Mouse (Mus musculus): ENCODE data around the gene Bmpr1a.
A peak's percentile ranks its signal among the peaks of the same experiment; 100 is the strongest.

Bmpr1a gene

DNA sequence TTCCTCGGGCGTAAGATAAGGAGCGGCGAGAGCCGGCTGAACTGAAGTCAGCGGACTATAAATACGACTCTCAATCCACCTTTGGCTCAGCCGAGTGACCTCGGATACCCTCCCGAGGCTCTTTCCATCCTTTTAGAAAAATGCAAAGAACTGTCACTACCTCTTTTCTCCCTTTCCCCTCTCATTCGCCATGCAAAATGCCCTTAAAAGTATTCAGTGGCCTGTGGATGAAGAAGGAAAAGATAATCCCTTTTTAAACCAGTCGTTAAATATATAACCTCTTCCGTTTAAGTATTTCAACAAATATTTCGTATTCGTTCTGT lies at the start of gene Bmpr1a:
TSS of gene Bmpr1a (minus strand) at position 17 of the 323 bp plus-strand sequence.
- DNase-seq (ENCODE audit: extremely low spot score) = no peak

DNA sequence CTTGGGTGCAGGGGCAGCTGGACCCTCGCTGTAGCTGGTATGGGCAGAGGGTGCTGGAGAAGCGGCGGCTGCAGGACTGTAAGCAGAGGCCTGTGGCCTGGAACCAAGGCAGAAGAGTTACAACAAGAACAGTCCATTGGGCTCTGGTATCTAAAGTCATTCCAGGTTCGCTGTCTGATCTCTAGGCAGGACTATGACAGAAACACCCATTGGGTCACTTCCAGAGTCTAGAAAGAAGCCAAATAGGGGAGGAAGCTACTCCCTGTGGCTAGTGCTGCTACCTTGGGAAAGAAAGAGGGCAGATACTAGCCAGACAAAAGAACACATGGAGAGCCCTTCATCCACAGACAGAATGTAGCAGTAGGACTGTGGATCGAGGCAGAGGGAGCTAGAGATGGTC lies 49.1 kb upstream of the Bmpr1a start:
- no peak for DNase-seq (ENCODE audit: extremely low spot score)

DNA sequence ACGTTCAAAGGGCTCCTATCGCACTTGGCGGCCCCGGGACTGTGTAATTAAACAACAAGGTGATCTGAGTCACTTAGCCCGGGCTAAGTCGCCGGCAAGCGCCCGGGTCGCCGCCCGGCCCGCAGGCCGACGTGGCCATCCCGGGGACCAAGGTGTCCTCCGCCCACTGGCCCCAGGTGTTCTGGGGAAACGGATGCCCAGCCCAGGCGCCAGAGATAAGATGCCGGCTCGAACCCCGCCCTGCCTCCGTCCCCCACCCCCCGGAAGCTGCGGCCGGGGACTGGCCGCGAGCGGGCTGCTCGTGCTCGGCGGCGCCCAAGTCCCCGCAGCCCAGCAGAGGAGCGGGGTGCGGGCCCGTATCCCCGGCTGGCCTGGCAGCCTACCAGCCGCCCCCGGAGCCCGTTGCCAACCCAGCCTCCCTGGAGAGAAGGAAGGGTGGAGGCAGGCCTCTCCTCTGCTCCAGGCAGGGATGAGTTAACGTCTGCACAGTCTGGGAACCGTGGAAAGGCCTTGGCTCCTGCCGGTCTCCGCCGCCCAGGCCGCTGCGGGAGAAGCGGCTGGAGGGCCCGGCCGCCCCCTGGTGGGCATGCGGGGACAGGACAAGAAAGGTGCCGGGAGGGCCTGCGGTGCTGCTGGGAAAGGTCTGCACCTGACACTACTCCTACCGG lies 46.0 kb upstream of the Bmpr1a start:
- peak; percentile 90 for DNase-seq (ENCODE audit: extremely low spot score)

DNA sequence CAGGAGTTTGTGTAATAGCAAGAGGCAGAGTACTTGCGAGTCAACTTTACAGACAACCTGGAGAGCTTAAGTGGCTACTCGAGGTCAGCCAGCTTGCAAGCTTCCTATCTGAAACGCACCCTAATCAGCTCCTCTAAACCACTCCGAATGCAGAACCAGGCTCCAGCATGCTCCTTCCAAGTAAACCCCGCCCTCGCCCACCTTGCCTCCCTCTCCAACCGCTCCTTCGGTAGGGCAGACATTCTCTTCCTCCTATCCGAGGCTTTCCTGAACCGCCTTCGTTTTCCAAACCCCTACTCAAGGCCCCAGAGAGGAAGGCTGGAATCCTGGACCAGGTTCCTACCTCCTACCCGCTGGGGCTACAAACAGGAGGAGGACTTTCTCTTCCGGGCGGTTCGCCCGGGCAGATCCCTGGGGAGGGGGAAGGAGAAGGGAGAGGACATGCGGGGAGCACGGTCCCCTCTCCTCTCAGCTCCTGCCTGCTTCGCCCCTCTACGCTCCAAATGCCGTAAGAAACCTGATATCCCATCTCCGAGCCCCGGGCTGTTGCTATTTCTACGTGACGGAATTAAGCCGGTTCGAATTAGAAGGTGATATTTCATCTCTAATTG lies 45.4 kb upstream of the Bmpr1a start:
- DNase-seq (ENCODE audit: extremely low spot score) = peak; percentile 77

DNA sequence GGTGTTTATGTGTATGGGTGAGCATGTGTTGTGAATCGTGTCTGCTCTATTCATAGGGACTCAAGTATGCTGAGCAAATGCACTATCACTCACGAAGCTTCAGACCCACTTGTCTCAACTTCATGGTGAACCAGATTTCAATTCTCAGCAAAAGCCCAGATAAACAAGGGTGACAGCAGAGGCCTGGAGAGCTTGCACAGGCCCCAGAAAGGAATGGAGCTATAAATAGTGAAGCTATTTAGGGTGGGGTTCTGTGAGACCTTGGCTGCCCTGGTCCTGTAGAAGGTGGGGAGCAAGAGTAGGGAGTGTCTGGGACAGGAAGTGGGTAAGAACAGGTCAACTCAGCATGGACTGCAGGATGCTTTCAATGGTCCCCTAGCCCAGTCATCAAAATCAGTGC lies 41.4 kb upstream of the Bmpr1a start:
- no peak for DNase-seq (ENCODE audit: extremely low spot score)

DNA sequence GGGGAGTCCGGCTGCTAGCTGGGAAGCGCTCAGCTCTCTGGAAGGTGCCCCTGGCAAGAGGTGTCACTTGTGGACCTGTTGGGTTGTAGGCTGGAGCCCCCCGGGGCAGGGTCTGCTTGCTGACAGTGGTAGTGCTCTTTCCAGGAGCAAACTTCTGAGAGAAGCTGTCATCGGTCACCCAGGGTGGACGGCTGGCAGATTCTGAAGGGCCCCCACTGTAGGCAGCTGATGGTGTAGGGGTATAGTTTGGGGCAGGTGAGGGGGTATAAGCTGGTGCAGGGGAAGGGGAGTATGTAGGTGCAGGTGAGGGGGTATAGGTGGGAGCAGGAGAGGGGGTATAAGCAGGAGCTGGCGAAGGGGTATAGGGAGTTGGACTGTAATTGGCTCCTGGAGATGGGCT lies 40.9 kb upstream of the Bmpr1a start:
- DNase-seq (ENCODE audit: extremely low spot score) = no peak

DNA sequence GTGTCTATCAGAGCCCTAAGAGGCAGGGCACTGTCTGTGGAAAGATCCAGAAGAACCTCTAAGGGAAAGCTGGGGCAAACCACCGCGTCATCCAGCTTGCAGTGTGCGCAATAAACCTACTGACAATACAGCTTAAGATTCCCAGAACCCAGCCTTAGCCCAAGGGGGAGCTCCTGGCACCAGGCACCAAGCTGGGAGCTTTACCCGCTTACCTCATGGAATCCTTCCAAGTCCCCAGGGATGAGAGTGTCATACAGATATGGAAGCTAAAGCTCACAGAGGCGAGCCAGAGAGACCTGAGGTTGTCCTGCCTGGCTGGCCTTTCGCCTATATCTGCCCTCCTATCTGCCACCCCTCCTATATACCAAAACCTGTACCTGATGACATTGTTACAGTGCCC lies 40.5 kb upstream of the Bmpr1a start:
- no peak for DNase-seq (ENCODE audit: extremely low spot score)

DNA sequence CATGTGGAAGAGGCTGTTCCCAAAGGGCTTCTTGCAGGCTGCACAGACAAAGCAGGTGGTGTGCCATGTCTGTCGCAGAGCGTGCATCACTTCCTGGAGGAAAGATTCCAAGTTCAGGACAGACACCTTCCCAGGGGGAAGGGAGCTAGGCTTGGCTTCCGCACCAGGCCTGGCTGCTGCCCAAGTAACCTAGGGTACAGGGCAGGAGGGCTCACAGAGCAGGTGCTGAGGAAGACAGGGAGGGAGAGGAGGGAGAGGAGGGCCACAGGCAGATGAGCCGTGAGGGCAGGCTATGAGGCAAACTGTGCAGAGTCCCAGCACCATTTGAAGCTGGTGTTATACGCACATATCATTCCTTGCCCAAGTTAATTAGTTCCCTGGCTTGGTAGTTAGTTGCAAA lies 38.8 kb upstream of the Bmpr1a start:
- DNase-seq (ENCODE audit: extremely low spot score) = no peak

DNA sequence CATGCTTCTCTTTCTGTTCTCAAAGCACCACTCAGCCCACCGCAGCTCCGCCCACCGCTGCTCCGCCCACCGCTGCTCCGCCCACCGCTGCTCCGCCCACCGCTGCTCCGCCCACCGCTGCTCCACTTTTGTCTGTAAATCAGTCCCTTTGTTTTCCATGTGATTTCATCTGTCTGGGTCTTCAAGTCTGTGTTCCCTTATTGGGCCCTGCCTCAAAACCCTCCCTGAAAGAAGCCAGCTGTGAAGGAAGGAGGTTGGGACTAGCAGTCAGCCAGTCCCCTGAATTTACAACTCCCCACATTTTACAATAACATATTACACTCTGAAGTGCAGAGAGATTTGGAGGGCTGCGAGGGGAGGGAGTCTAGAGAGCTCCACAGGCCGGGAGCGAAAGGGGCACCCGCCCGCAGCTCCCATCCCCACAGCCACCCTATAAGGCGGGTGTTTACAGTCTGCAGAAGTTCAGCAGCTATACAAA lies 37.6 kb upstream of the Bmpr1a start:
- DNase-seq (ENCODE audit: extremely low spot score) = peak; percentile 54

DNA sequence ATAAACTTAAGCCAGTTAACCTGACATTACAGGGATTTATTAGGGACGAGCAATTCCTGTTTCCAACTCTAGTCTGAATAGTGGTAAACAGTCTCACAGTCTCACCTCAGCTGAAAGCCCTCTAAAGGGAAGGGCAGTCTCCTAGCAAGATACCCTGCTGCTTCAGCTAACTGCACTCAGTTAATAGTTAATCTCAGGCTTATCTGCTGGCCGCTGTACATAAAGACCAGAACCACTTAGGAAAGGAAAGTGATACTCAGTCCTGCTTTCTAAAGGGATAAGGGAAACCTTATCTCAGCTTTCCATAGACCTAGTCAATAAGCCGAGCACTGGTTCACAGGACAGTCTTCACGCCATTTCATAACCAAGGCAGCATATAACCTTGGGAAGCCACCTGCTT lies 32.7 kb upstream of the Bmpr1a start:
- no peak for DNase-seq (ENCODE audit: extremely low spot score)

DNA sequence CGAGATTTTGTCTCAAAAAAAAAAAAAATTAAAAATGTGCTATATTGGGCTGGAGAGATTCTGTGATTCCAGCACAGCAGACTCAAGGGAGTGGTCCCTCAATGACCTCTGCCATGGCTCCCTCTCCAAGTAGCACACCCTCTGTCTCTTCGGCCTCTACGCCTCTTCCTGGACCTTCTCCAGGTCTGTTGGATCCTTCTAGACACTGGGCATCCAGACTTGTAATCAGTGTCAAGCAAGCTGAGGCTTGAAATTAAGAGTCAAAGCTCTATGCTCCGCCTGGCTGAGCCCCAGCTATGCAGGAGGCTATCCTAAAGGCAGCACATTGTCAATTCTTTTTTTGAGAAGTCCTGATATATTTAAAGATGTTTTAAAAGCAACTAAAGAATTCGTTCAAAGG lies 30.4 kb upstream of the Bmpr1a start:
- no peak for DNase-seq (ENCODE audit: extremely low spot score)

DNA sequence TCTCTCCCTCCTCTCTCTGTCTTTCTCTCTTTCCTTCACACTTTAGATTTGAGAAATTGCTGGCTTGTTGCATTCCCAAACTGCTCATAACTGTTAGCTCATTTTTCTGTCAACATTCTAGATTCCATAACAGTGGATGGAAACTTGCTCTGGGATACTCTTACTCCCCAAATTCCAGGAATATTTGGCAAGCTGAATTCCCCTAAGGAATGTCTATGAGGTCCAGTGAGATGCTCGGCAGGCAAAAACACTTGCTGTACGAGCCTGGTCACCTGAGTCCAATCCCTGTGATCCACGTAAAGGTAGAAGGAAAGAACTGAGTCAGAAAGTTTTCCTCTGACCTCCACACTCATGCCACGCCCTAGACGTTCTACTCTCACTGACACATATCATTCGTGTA lies 29.4 kb upstream of the Bmpr1a start:
- DNase-seq (ENCODE audit: extremely low spot score) = no peak

DNA sequence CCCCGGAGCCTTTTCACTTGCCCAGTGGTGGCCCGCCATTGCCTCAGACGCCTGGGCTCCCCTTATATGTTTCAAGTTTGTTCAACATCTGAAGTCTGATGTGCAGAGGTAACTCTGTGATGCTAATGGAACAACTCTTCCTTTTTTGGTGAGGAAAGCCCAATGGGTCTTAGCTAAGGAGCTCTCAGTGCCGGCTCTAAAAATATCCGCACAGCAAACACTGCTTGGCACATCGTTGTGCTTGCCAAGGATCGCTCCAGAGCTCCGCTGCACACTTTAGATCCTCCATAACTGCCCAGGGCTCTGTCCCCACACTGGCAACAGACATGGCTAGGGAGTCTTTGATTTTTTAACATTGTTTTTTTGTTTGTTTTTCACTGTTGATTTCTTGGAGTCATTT lies 25.7 kb upstream of the Bmpr1a start:
- no peak for DNase-seq (ENCODE audit: extremely low spot score)

DNA sequence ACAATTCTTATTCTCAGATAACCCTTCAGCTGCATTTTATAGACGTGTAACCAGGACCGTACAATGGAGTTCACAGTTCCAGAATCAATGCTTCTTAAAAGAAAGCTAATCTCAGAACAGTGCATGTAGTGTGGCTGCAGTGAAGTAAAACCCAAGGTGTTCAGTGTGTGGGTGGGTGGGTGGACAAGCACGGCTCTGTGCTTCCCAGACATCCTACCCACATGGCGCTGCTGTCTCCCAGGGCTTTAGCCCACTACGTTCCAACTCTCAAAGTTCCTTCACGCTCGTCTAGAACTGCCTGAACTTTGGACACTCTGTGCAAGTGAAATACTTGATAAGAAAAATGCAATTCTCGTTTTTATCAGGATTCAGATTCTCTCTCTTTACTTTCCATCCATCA lies 19.6 kb upstream of the Bmpr1a start, which contains the start of gene 9230112D13Rik:
TSS of gene 9230112D13Rik (minus strand) at position 101 of the 400 bp plus-strand sequence.
- DNase-seq (ENCODE audit: extremely low spot score) = no peak

DNA sequence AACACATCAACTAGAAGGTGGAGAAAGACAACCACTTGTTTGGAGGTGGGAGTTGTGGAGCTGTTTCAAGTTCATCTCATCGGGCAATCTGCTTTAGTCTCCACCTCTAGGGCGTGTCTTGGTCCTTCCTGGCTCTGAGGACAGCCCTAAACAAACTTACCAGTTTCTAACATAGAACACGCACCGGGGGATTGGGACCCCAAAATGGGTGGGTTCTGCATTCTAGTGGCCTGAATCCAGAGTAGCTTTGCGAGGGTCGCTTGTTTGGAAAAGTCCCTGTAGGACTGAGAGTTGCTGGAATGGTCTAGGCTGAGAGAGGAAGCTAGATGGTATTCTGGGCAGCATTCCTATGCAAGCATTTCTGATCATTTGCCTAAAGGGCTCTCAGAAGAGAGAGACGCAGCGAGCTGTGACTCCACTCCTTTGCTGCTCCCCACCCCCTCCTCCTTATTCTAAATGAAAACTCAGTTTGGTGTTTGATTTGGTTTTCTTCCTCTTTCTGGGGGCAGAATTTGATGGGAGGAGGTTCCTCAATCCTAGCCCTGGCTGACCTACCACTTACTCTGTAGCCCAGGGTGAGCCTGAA lies 14.9 kb upstream of the Bmpr1a start:
- no peak for DNase-seq (ENCODE audit: extremely low spot score)

DNA sequence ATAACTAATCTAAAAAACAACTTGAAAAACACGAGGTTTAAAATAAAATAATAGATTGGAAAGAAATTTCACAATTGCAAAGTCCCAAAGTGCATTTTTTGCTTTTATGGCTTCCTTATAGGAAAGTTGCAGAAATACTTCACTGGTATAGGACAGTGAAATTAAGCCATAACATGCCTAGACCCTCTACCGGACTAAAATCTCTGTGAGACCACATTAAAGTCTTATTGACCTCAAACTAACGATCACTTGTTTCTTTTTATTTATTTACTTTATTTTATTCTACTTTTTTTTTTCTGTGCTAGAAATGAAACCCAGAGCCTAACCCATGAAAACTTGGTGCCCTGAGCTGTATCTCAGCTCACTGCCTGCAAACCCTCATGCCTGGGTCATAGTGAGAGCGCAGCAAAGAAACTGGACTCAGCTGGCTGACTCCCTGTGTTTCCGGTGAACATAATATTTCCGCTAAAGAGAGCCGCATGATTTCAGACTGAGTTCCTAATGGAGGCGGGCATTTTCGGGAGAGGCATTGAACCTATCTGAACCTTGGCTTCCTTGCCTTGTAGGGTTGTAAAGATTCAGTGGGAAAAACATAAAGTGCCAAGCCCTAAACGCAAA lies 13.9 kb upstream of the Bmpr1a start:
- DNase-seq (ENCODE audit: extremely low spot score) = no peak

DNA sequence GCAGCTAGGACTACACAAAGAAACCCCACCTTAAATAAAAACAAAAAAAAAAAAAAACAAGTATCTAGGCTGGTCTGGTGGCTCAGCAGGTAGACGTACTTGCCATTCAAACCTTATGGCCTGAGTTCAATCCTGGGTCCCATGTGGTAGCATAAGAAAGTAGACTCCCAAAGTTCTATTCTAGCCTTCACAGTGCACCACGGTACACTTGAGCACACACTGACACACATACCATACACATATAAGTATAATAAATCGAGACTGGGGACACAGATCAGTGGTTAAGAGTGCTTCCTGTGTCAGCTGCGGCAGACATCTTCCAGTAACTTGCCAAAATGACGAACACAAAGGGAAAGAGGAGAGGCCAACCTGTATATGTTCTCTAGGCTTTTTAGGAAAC lies 12.7 kb upstream of the Bmpr1a start:
- no peak for DNase-seq (ENCODE audit: extremely low spot score)

DNA sequence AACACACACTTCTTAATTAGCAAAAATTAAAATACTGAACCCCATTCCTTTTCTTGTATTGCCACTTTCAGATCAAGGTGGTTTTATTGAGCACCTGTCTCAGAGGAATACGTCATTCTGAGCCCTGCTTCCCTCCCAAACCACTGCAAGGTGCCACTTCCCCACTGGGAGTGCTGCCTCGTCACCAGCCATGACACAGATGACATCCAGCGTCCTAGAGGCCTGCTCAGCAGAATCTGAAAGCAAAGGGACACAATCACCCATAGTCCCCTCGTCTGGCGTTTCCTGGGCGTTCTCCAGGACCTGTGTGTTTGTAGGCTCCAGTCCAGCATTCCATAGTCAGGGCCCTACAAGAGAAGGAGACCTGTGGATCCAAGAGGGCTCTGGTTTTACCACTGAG lies 11.0 kb upstream of the Bmpr1a start:
- no peak for DNase-seq (ENCODE audit: extremely low spot score)

DNA sequence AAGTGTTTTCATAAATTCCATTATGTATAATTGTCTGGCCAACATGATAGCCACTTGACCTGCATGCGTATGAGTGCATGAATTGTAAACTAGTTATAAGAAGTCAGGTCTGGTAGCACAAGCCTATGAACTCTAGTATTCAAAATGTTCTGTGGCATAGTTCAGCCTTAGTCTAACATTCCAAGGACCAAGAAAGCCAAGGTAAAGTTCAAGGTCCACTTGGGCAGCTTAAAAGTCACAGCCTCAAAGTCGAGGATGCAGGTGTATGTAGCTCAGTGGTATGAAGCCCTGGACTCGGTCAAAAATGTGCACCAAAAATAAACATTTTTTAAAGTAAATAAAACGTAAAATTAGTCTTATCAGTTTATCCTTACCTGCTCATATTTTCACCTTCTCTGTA lies 9.5 kb upstream of the Bmpr1a start:
- no peak for DNase-seq (ENCODE audit: extremely low spot score)

DNA sequence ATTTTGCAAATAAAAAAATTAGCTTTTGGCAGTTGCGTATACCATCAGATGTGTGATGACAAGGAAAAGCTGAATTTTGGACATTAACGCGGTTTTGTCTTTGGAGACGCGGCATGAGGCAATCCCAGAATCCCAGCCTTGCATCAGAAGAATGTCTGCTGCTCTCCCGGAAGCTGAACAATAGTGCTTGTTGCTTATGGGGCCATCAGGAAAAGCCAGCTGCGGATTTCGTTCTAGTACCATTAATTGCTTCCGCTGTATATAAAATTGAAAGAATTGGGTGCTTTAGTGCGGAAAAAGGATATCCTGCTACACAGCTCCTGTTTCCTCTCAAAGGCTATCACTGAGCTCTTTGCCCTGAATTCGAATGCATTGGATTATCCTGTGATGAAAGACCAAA lies 8.8 kb upstream of the Bmpr1a start:
- DNase-seq (ENCODE audit: extremely low spot score) = no peak

DNA sequence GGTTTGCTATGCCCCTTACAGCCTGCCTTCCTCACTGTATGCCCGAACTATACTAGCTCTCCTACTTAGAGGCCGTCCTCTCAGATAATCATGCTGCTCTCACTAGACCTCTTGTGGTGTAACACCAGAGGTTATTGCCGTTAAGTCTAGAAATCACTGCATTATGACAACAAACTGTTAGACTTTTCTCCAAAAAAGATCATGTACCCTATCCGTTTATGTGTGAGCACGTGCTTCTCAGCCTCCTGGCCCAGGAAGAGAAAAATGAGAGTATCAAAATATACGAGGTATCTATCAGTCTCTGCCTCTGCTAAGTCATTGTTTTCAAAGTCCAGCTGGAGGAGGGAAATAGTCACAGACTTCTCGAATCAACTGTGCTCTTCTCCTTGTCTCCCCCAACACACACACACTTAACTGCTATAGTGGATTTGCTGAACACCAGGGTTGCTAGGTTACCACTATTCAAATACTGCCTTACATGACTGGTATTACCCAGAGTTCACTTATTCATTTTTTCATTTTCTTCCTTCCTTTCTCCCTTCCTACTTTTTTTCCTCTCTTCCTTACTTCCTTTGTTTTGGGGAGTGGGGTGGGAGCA lies 5.8 kb upstream of the Bmpr1a start:
- no peak for DNase-seq (ENCODE audit: extremely low spot score)

DNA sequence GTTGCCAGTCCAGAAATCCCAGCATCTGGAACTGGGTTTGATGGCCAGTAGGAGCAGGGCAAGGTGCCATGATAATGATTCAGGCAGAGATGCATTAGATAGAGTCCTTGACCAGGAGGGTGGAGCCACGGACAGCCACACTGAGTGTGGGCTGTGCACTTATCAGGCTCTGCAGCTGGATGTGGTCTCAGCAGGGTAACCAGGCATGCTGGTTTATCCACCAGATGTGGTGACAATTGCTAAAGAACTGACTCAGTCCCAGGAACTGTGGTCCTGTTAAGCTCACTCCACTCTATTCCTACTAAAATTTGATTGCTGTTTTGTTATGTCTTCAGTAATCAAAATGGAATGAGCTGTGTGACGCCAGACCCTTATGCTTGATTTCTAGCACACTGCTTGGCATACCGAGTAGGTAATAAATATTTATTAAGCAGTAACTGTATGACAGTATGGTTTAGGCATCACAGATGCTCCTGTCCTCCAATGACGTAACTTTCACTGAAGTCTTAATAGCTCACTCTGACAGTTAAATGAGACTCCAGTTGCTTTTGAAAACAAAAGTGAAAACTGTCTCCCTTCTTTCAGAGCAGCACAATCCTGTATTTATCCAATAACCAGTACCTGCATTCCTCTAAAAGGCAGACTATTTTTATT lies 5.2 kb upstream of the Bmpr1a start:
- DNase-seq (ENCODE audit: extremely low spot score) = no peak

Measured in embryo, embryonic 9.5 days (tissue).